Mouse (Mus musculus) liver, postnatal 0 days (tissue): ENCODE measurements around the gene Fkbp15. TPM values are rescaled to one million over a fixed set of nuclear protein-coding genes. Genes with fewer than 3 reads are reported as not detected.

Source experiments
- ATAC-seq: fragments of 200-750 bp; cut with Nextera tagmentation; 2 replicates; pipeline ENCODE4 v1.8.0; 2017; ENCODE audit warnings: mild to moderate bottlenecking, moderate library complexity
- DNase-seq: peaks from one replicate; pipeline ENCODE4 v3.0.0-alpha.2; 2016
- H3K27ac ChIP-seq: fragments of 300-500 bp; sonication (generic); 2 replicates; pipeline ENCODE4 v1.5.1; 2014; ENCODE audit warnings: antibody characterized with exemption, moderate library complexity, mild to moderate bottlenecking, low read depth
- H3K27me3 ChIP-seq: fragments of 300-500 bp; sonication (generic); 2 replicates; pipeline ENCODE4 v1.6.1; 2014; ENCODE audit warnings: low read length, control low read depth, mixed read lengths; ENCODE audit not compliant: insufficient read depth
- H3K36me3 ChIP-seq: fragments of 300-500 bp; sonication (generic); replicated peaks from 2 replicates; pipeline ENCODE4 v1.6.1; 2014; ENCODE audit warnings: mild to moderate bottlenecking, control low read depth, low read length, moderate library complexity, mixed read lengths; ENCODE audit not compliant: insufficient read depth
- H3K4me1 ChIP-seq: fragments of 300-500 bp; sonication (generic); 2 replicates; pipeline ENCODE4 v1.6.1; 2014; ENCODE audit warnings: antibody characterized with exemption, mild to moderate bottlenecking, control low read depth; ENCODE audit not compliant: insufficient read depth
- H3K4me2 ChIP-seq: fragments of 300-500 bp; sonication (generic); 2 replicates; pipeline ENCODE4 v1.6.1; 2014; ENCODE audit warnings: low read depth, mild to moderate bottlenecking, low read length, moderate library complexity, mixed read lengths
- H3K4me3 ChIP-seq: fragments of 300-500 bp; sonication (generic); 2 replicates; pipeline ENCODE4 v1.5.1; 2014; ENCODE audit warnings: low read depth, low read length
- H3K9ac ChIP-seq: fragments of 300-500 bp; sonication (generic); replicated peaks from 2 replicates; pipeline ENCODE4 v1.6.1; 2014; ENCODE audit warnings: mild to moderate bottlenecking, moderate library complexity
- H3K9me3 ChIP-seq: fragments of 300-500 bp; sonication (generic); 2 replicates; pipeline ENCODE4 v1.6.1; 2016; ENCODE audit warnings: mild to moderate bottlenecking, control low read depth, low read length, mixed read lengths
- CTCF ChIP-seq: sonication (generic); IDR thresholded peaks from 2 replicates; pipeline ENCODE4 v1.5.1; 2016; ENCODE audit warnings: antibody characterized with exemption, low read depth
- EP300 ChIP-seq: IDR thresholded peaks from 2 replicates; pipeline ENCODE4 v1.6.1; 2016; ENCODE audit warnings: antibody characterized with exemption, low read depth, mild to moderate bottlenecking
- WGBS: fragments of 180-500 bp; shearing (Covaris S2); extraction: QIAGEN DNeasy Blood & Tissue Kit; methylation state at CpG from one replicate; pipeline ENCODE4 v1.1.7; 2014; ENCODE audit not compliant: insufficient replicate concordance; 5-methylcytosine and 5-hydroxymethylcytosine counted together
- polyA plus RNA-seq: library from polyadenylated mRNA; unstranded; fragments of >200 nt; fragmentation: Nextera tagmentation; extraction: Ambion mirVana; gene quantifications from 2 replicates; pipeline ENCODE4 v1.2.1, GENCODE M21; 2015

The Fkbp15 gene
- polyA plus RNA-seq, 1 experiment from 2014 or later: 13.3 TPM

DNA sequence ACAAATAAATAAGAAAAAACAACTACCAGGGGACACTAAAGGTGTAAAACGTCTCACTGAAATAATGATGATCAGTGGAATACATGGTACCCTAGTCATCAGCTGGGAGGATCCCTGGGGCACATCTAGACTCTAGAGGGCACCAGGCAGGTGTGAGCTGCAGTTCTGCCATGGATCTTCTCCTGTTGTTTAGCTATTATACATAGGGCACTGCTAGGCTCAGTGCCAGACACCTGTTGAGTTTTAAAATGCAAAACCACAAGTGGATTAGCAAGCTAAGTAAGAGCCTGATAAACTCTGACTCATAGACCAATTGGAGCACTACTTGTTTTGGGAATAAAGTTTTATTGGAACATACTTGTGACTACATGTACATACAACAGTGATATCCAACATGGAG lies 42.1 kb downstream of the Fkbp15 start:
- no peaks in the 10 kb centered on the region for H3K27me3 ChIP-seq
- no peak overlapping the region for H3K4me3 ChIP-seq
- no peaks in the 10 kb centered on the region for H3K9me3 ChIP-seq
- 60% methylated on average over 1 of the region's 1 CpGs for WGBS
- H3K36me3 ChIP-seq: peaks cover 81% of the 10 kb centered on the region
- H3K4me1 ChIP-seq: no peaks in the 10 kb centered on the region
- no peak overlapping the region for H3K4me2 ChIP-seq
- DNase-seq (no peak), ATAC-seq (no peak)
- H3K9ac ChIP-seq: no peak overlapping the region
- no peak overlapping the region for H3K27ac ChIP-seq
- TF ChIP-seq EP300 (no peak), CTCF (no peak)

DNA sequence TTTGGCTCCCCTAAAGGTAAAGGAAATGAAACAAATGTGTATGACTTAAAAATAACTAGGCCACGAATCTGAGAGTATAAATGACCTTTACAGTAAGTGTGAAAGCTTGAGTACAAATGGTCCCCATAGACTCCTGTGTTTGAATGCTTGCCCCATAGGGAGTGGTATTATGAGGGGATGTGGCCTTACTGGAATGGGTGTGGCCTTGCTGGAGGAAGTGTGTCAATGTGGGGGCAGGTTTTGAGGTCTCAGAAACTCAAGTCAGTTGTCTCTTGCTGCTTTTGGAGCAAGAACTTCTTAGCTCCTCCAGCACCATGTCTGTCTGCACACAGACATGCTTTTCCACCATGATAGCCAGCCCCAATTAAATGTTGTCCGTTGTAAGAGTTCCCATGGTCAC lies 43.9 kb downstream of the Fkbp15 start:
- H3K36me3 ChIP-seq: peaks cover 78% of the 10 kb centered on the region
- DNase-seq (no peak), ATAC-seq (peak; percentile 44; the same call in 1 of the 2 replicates)
- H3K27me3 ChIP-seq: no peaks in the 10 kb centered on the region
- no peak overlapping the region for H3K4me2 ChIP-seq
- no peaks in the 10 kb centered on the region for H3K4me1 ChIP-seq
- no peak overlapping the region for H3K27ac ChIP-seq
- no peak overlapping the region for H3K4me3 ChIP-seq
- H3K9ac ChIP-seq: no peak overlapping the region
- TF ChIP-seq CTCF (no peak), EP300 (no peak)
- 73% methylated on average over 2 of the region's 2 CpGs for WGBS
- H3K9me3 ChIP-seq: no peaks in the 10 kb centered on the region

DNA sequence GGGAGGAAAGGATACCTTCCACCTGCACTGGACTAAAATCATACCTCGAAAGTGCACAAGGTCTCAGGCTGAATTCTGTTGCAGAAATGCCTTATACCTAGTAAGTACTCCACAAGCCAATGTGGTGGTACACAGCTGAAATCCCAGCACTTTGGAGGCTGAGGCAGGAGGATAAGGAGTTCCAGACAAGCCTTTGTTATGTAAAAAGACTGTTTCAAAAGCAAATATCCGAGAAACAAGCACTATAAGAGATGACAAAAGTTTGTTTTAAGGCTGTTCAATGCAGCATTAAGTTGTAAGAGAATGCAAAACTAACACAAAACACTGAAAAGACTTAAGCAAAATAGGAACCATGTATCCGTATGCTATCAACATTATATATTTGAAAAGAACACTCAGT lies 45.8 kb downstream of the Fkbp15 start:
- Histone ChIP-seq H3K4me1 (no peaks in the 10 kb centered on the region), H3K27ac (no peak overlapping the region), H3K9ac (no peak overlapping the region), H3K4me3 (no peak overlapping the region), H3K4me2 (no peak overlapping the region), H3K36me3 (peaks cover 67% of the 10 kb centered on the region), H3K27me3 (no peaks in the 10 kb centered on the region), H3K9me3 (no peaks in the 10 kb centered on the region)
- ATAC-seq (no peak), DNase-seq (no peak)
- TF ChIP-seq EP300 (no peak), CTCF (no peak)
- 86% methylated on average over 3 of the region's 3 CpGs for WGBS

DNA sequence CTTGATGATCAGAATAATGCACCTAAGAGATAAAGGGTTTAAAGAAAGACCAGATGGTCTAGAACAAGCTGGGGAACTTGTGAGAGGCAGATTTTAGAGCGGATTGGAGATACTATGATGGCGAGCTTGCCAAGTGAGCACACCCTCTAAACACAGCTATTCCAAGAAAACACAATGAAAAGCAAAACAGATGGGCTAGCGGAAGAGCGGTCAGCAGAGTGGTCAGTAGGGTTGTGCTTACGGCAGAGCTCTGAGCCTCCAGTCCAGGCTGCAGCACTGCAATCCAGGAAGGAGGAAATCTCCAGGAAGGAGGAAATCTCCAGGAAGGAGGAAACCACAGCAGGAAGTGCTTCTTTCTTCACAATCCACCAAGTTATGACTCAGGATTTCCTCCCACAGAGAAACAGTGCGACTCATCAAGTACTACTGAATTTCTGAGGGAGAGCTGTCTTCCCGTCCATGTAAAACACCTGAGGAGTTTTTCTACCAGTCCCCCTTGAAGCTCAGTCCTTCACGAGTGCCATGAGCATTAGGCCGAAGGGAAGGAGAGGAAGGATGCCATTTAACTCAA lies 46.6 kb downstream of the Fkbp15 start:
- Histone ChIP-seq H3K9me3 (no peaks in the 10 kb centered on the region), H3K4me2 (no peak overlapping the region), H3K4me3 (no peak overlapping the region), H3K9ac (no peak overlapping the region), H3K36me3 (peaks cover 59% of the 10 kb centered on the region), H3K4me1 (no peaks in the 10 kb centered on the region), H3K27me3 (no peaks in the 10 kb centered on the region), H3K27ac (peak overlapping the region; percentile 32; the same call in 1 of the 2 replicates)
- TF ChIP-seq EP300 (no peak), CTCF (no peak)
- ATAC-seq: peak; percentile 38
- WGBS: 77% methylated on average over 9 of the region's 9 CpGs
- no peak for DNase-seq

DNA sequence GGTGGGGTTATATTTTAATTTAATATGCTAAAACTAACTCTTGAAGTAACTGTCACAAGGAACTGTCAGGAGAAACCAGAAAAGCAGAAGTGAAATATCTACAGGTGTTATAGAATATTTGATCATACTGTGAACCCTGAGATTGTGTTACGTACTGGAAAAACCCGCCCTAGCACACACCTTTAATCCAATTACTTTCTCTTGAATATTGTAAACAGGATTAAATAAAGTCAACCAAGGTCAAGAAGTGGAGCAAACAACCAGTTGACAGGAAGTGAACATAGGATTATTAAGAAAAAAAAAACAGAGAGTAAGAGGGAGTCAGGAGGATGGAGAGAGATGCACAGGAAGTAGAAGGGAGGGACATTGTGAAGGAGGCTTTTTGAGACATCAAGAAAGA lies 47.5 kb downstream of the Fkbp15 start:
- DNase-seq (no peak), ATAC-seq (no peak)
- no peaks in the 10 kb centered on the region for H3K4me1 ChIP-seq
- no peak overlapping the region for H3K4me3 ChIP-seq
- peaks cover 57% of the 10 kb centered on the region for H3K36me3 ChIP-seq
- H3K9ac ChIP-seq: no peak overlapping the region
- TF ChIP-seq CTCF (no peak), EP300 (no peak)
- H3K4me2 ChIP-seq: no peak overlapping the region
- H3K27me3 ChIP-seq: no peaks in the 10 kb centered on the region
- WGBS: 86% methylated on average over 2 of the region's 2 CpGs
- H3K27ac ChIP-seq: no peak overlapping the region
- H3K9me3 ChIP-seq: no peaks in the 10 kb centered on the region

DNA sequence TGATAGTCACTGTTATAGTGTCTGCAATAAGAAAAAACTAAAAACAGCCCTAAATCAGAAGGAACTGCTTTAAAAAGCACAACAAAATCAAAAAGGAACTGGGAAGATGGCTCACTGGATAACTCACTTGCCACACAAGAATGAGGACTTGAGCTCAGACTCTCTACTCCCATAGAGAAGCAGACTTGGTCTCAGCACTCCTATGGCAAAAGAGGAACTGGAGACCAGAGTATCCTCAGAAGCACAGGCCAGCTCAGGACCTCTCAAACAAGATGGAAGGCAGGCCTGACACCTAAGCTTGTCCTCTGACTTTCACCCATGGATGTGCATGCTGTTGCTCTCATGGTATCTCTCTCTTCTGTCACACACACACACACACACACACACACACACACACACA lies 51.9 kb downstream of the Fkbp15 start:
- Histone ChIP-seq H3K4me1 (no peaks in the 10 kb centered on the region), H3K27ac (no peak overlapping the region)
- no peak for DNase-seq

DNA sequence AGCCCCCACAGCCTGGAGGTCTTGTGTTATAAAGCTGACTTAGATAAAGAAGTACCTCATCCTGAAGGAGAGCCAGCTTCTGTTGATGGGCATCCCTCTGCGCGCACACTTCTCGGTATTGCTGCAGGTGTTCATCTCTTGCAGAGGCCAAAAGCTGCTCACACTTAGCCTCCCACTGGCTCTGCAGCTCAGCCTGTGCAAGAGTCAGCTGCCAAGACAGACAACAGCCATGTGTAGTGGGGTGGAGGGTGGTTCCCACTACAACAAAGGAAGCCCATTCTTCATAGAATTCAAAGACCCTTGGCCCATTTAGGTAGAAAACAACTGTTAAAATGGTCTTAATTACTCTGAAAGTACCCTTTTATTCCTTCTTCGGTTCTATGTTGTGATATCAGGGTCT lies 53.5 kb downstream of the Fkbp15 start:
- TF ChIP-seq CTCF (no peak), EP300 (no peak)
- no peak for ATAC-seq
- 91% methylated on average over 4 of the region's 4 CpGs for WGBS
- Histone ChIP-seq H3K9ac (no peak overlapping the region), H3K36me3 (peaks cover 74% of the 10 kb centered on the region), H3K4me2 (no peak overlapping the region), H3K4me3 (no peak overlapping the region), H3K27me3 (no peaks in the 10 kb centered on the region), H3K4me1 (no peaks in the 10 kb centered on the region), H3K27ac (no peak overlapping the region), H3K9me3 (no peaks in the 10 kb centered on the region)
- DNase-seq: no peak

More for the DNA sequence above, 51.9 kb downstream of the Fkbp15 start:
- Histone ChIP-seq H3K36me3 (peaks cover 72% of the 10 kb centered on the region), H3K27me3 (no peaks in the 10 kb centered on the region), H3K4me2 (no peak overlapping the region), H3K9ac (no peak overlapping the region), H3K9me3 (no peaks in the 10 kb centered on the region), H3K4me3 (no peak overlapping the region)
- no peak for TF ChIP-seq CTCF
- no peak for TF ChIP-seq EP300
- ATAC-seq: no peak
